Mouse (Mus musculus): ENCODE data around the gene Exoc5.

DNA sequence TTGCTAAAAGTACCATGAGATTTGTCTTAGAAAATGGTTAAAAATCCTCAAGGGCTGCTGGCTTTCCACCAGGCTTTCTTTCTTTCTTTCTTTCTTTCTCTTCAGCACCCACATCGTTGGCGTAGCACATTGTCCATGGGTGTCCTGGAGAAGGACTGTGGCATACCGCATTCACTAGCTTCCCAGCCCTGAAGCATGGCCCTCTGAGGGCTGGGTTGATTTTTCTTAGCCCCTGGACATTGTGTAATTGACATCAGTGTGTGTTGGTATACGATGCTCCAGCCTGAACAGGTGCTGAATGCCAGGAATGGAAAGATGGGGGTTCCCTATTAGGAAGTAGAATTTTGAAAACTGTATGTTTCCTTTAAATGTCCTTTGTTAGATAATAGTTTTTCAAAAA, 24.8 kb upstream of the Exoc5 start:
- TF ChIP-seq CTCF (IDR thresholded peaks at IDR 0.05; ENCODE audit: low read depth) (no peak), EP300 (IDR thresholded peaks at IDR 0.05; ENCODE audit: low read depth) (no peak)
